Mouse (Mus musculus): ENCODE measurements around the gene Pi4k2a. TPM values are rescaled to one million over a fixed set of nuclear protein-coding genes. Genes with fewer than 3 reads are reported as not detected.

Pi4k2a gene
- polyA plus RNA-seq, 1 experiment from 2014 or later: 30.6 TPM

- Histone ChIP-seq H3K4me3 (peak within 1 kb of the TSS; percentile 74), H3K27ac (peak within 1 kb of the TSS; percentile 85), H3K27me3 (replicated peaks) (no peaks in the 10 kb centered on the region), H3K36me3 (replicated peaks) (no peaks in the 10 kb centered on the region), H3K4me1 (peaks cover 26% of the 10 kb centered on the region), H3K4me2 (peak within 1 kb of the TSS; percentile 92), H3K9me3 (no peaks in the 10 kb centered on the region), H3K9ac (peak within 1 kb of the TSS; percentile 80)
- ATAC-seq (replicated peaks): peak; percentile 85
- under 1% methylated on average over 21 of the region's 21 CpGs for WGBS
These were observed 4.1 kb upstream of the Pi4k2a start, which contains the start of gene Morn4 for GRCm38 (mm10) chr19:42086166-42086565. Gene Morn4, minus strand, starts transcription at chr19:42086357.

- no peak for ATAC-seq (replicated peaks)
- WGBS: 14% methylated on average over 14 of the region's 14 CpGs
- no peaks in the 10 kb centered on the region for H3K27me3 ChIP-seq (replicated peaks)
These were observed 1.0 kb upstream of the Pi4k2a start for GRCm38 (mm10) chr19:42089103-42089747.

GRCm38 (mm10) chr19:42090637-42091141 is 419 bp downstream of the Pi4k2a start:
- under 1% methylated on average over 47 of the region's 52 CpGs for WGBS
- peak overlapping the region; percentile 68 for H3K9ac ChIP-seq
- H3K27ac ChIP-seq: peak overlapping the region; percentile 89
- ATAC-seq (replicated peaks): peak; percentile 69
- no peaks in the 10 kb centered on the region for H3K36me3 ChIP-seq (replicated peaks)
- H3K4me1 ChIP-seq: peaks cover 36% of the 10 kb centered on the region
- peak overlapping the region; percentile 79 for H3K4me3 ChIP-seq
- H3K4me2 ChIP-seq: peak overlapping the region; percentile 73
- no peaks in the 10 kb centered on the region for H3K9me3 ChIP-seq
- no peaks in the 10 kb centered on the region for H3K27me3 ChIP-seq (replicated peaks)

More at GRCm38 (mm10) chr19:42089103-42089747, 1.0 kb upstream of the Pi4k2a start:
- Histone ChIP-seq H3K27ac (peak overlapping the region; percentile 77), H3K36me3 (replicated peaks) (no peaks in the 10 kb centered on the region), H3K4me3 (peak overlapping the region; percentile 79), H3K4me2 (peak overlapping the region; percentile 58), H3K9me3 (no peaks in the 10 kb centered on the region), H3K9ac (0 out of 2 replicates have a peak overlapping the region, but pooled peaks have one; percentile 1), H3K4me1 (peaks cover 40% of the 10 kb centered on the region)

GRCm38 (mm10) chr19:42099406-42099805 is 9.1 kb downstream of the Pi4k2a start:
- Histone ChIP-seq H3K4me2 (no peak overlapping the region), H3K4me3 (no peak overlapping the region), H3K9ac (no peak overlapping the region), H3K4me1 (peaks cover 2% of the 10 kb centered on the region; the same call in 1 of the 2 replicates), H3K36me3 (replicated peaks) (0 out of 2 replicates have a peak, but pooled peaks cover 3% of the 10 kb centered on the region), H3K27me3 (replicated peaks) (no peaks in the 10 kb centered on the region), H3K27ac (no peak overlapping the region), H3K9me3 (no peaks in the 10 kb centered on the region)
- WGBS: 92% methylated on average over 3 of the region's 3 CpGs
- no peak for ATAC-seq (replicated peaks)

- Histone ChIP-seq H3K9ac (no peak overlapping the region), H3K4me2 (no peak overlapping the region), H3K4me1 (no peaks in the 10 kb centered on the region), H3K9me3 (no peaks in the 10 kb centered on the region), H3K27me3 (replicated peaks) (no peaks in the 10 kb centered on the region), H3K27ac (no peak overlapping the region), H3K4me3 (no peak overlapping the region), H3K36me3 (replicated peaks) (0 out of 2 replicates have a peak, but pooled peaks cover 10% of the 10 kb centered on the region)
- no peak for ATAC-seq (replicated peaks)
- 94% methylated on average over 9 of the region's 9 CpGs for WGBS
These were observed 14.4 kb downstream of the Pi4k2a start for GRCm38 (mm10) chr19:42104681-42105080.

- Histone ChIP-seq H3K4me2 (no peak overlapping the region), H3K27me3 (replicated peaks) (no peaks in the 10 kb centered on the region), H3K4me1 (no peaks in the 10 kb centered on the region), H3K9me3 (no peaks in the 10 kb centered on the region), H3K36me3 (replicated peaks) (peaks cover 36% of the 10 kb centered on the region), H3K27ac (no peak overlapping the region), H3K4me3 (no peak overlapping the region), H3K9ac (no peak overlapping the region)
- 94% methylated on average over 4 of the region's 4 CpGs for WGBS
- ATAC-seq (replicated peaks): no peak
These were observed 25.6 kb downstream of the Pi4k2a start for GRCm38 (mm10) chr19:42115783-42116335.

GRCm38 (mm10) chr19:42118142-42118541 is 27.9 kb downstream of the Pi4k2a start:
- no peak overlapping the region for H3K27ac ChIP-seq
- no peaks in the 10 kb centered on the region for H3K9me3 ChIP-seq
- no peak overlapping the region for H3K4me3 ChIP-seq
- H3K36me3 ChIP-seq (replicated peaks): peaks cover 45% of the 10 kb centered on the region
- H3K4me1 ChIP-seq: no peaks in the 10 kb centered on the region
- 98% methylated on average over 9 of the region's 9 CpGs for WGBS
- no peak overlapping the region for H3K4me2 ChIP-seq
- ATAC-seq (replicated peaks): no peak
- no peaks in the 10 kb centered on the region for H3K27me3 ChIP-seq (replicated peaks)
- no peak overlapping the region for H3K9ac ChIP-seq

- WGBS: 88% methylated on average over 5 of the region's 5 CpGs
- H3K36me3 ChIP-seq (replicated peaks): peaks cover 47% of the 10 kb centered on the region
These were observed 28.3 kb downstream of the Pi4k2a start for GRCm38 (mm10) chr19:42118596-42118995.

GRCm38 (mm10) chr19:42120451-42120850 is 30.2 kb downstream of the Pi4k2a start:
- Histone ChIP-seq H3K9me3 (no peaks in the 10 kb centered on the region), H3K27me3 (replicated peaks) (no peaks in the 10 kb centered on the region), H3K4me2 (no peak overlapping the region), H3K27ac (no peak overlapping the region), H3K4me3 (no peak overlapping the region), H3K36me3 (replicated peaks) (peaks cover 39% of the 10 kb centered on the region), H3K4me1 (no peaks in the 10 kb centered on the region), H3K9ac (no peak overlapping the region)
- WGBS: 93% methylated on average over 8 of the region's 8 CpGs
- ATAC-seq (replicated peaks): no peak

More at GRCm38 (mm10) chr19:42118596-42118995, 28.3 kb downstream of the Pi4k2a start:
- ATAC-seq (replicated peaks): no peak
- no peaks in the 10 kb centered on the region for H3K9me3 ChIP-seq
- H3K27ac ChIP-seq: no peak overlapping the region
- no peaks in the 10 kb centered on the region for H3K27me3 ChIP-seq (replicated peaks)
- H3K4me3 ChIP-seq: no peak overlapping the region
- H3K9ac ChIP-seq: no peak overlapping the region
- H3K4me1 ChIP-seq: no peaks in the 10 kb centered on the region
- H3K4me2 ChIP-seq: no peak overlapping the region

- no peak for ATAC-seq (replicated peaks)
- 86% methylated on average over 13 of the region's 13 CpGs for WGBS
- H3K9me3 ChIP-seq: no peaks in the 10 kb centered on the region
- H3K9ac ChIP-seq: no peak overlapping the region
- H3K36me3 ChIP-seq (replicated peaks): peaks cover 25% of the 10 kb centered on the region
- 0 out of 2 replicates have a peak, but pooled peaks cover 6% of the 10 kb centered on the region for H3K27me3 ChIP-seq (replicated peaks)
- no peak overlapping the region for H3K4me2 ChIP-seq
- H3K4me1 ChIP-seq: peaks cover 16% of the 10 kb centered on the region
- no peak overlapping the region for H3K4me3 ChIP-seq
- H3K27ac ChIP-seq: no peak overlapping the region
These were observed 34.4 kb downstream of the Pi4k2a start for GRCm38 (mm10) chr19:42124684-42125083.

- Histone ChIP-seq H3K36me3 (replicated peaks) (peaks cover 16% of the 10 kb centered on the region), H3K4me2 (no peak overlapping the region), H3K9ac (no peak overlapping the region), H3K9me3 (no peaks in the 10 kb centered on the region), H3K27ac (no peak overlapping the region), H3K27me3 (replicated peaks) (0 out of 2 replicates have a peak, but pooled peaks cover 10% of the 10 kb centered on the region), H3K4me3 (no peak overlapping the region), H3K4me1 (peaks cover 21% of the 10 kb centered on the region)
- 87% methylated on average over 11 of the region's 11 CpGs for WGBS
- ATAC-seq (replicated peaks): no peak
These were observed 35.4 kb downstream of the Pi4k2a start for GRCm38 (mm10) chr19:42125501-42126218.

GRCm38 (mm10) chr19:42126219-42126605 is 35.9 kb downstream of the Pi4k2a start:
- Histone ChIP-seq H3K27me3 (replicated peaks) (0 out of 2 replicates have a peak, but pooled peaks cover 10% of the 10 kb centered on the region), H3K4me3 (no peak overlapping the region), H3K9me3 (no peaks in the 10 kb centered on the region), H3K9ac (no peak overlapping the region), H3K4me1 (peaks cover 21% of the 10 kb centered on the region), H3K36me3 (replicated peaks) (peaks cover 11% of the 10 kb centered on the region), H3K27ac (no peak overlapping the region), H3K4me2 (no peak overlapping the region)
- 89% methylated on average over 6 of the region's 6 CpGs for WGBS
- no peak for ATAC-seq (replicated peaks)
